Comparison of ENCODE assay signal across 23 mouse cellular contexts in the genomic region with DNA sequence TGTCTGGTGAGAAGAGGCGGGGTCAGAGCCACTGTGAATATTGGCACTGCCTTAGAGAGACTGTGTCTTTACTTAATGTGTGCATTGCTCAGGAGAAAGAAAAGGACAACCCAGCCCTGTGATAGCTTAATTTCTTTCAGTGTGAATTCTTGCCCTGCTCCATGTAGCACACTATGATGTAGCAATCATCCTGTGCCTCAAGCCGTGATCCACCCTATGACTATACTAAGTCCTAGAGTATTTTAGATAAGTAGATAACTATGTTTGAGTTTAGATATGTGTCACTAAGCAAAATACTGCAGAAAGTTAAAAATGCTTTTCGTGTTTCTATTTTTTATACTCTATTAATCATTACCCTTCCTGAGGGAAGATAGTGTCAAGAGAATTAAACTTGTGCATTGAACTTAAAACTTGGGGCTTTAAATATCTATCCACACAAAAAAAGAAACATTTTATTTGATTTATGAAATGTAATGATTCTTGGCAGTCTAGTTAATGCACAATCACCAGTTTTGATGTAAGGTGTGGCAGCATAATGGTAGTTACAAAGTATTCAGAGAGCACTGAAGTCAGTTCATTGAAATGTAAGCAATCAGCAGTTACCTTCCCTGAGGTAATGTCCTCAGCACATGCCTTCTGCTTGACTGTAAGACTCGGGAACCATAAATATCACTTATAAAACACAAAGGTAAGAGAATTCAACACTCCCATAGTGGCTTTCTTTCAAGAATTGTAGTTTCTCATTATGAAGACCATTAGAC. TPM values are rescaled to one million over a fixed set of nuclear protein-coding genes. Genes with fewer than 3 reads are reported as not detected.
DNase-seq lines count a peak whose midpoint lies in the region; ATAC-seq and TF ChIP-seq lines count a peak whose summit lies in the region.
"Had no signal": no experiment of that assay in that cellular context is flagged by ENCODE, and none has a peak within 500 bp of the region (broad histone marks: within the 10 kb centered on the region; RNA-seq: fewer than 3 reads in every experiment).

No protein-coding gene starts in this region.

- H3K27me3 ChIP-seq in intestine, embryonic 15.5 days (replicated peaks) = no peaks in the 10 kb centered on the region
- H3K27me3 ChIP-seq in intestine, embryonic 16.5 days (replicated peaks; ENCODE audit: control insufficient read depth, insufficient read depth, low read length) = no peaks in the 10 kb centered on the region
- no peaks in the 10 kb centered on the region for H3K27me3 ChIP-seq in intestine, postnatal 0 days (replicated peaks; ENCODE audit: control insufficient read depth, insufficient read depth, low read length)
- no peaks in the 10 kb centered on the region for H3K27me3 ChIP-seq in stomach, postnatal 0 days (ENCODE audit: control insufficient read depth, insufficient read depth, low read length)
- no peaks in the 10 kb centered on the region for H3K27me3 ChIP-seq in hindbrain, embryonic 13.5 days
- no peaks in the 10 kb centered on the region for H3K27me3 ChIP-seq in hindbrain, embryonic 12.5 days
- H3K27me3 ChIP-seq: CH12.LX had no signal

- peak; percentile 30 for TF ChIP-seq EP300 in stomach, postnatal 0 days (optimal IDR thresholded peaks at IDR 0.05)

- H3K4me3 ChIP-seq in intestine, embryonic 15.5 days (replicated peaks) = no peak overlapping the region
- no peak overlapping the region for H3K4me3 ChIP-seq in intestine, embryonic 16.5 days (ENCODE audit: low read length)
- no peak overlapping the region for H3K4me3 ChIP-seq in intestine, postnatal 0 days (ENCODE audit: low read depth, low read length)
- no peak overlapping the region for H3K4me3 ChIP-seq in stomach, postnatal 0 days (ENCODE audit: low read depth, low read length)
- H3K4me3 ChIP-seq in hindbrain, embryonic 13.5 days = no peak overlapping the region
- H3K4me3 ChIP-seq in hindbrain, embryonic 12.5 days = no peak overlapping the region

- WGBS in intestine, embryonic 15.5 days = 60% methylated on average over 4 of the region's 4 CpGs
- 69% methylated on average over 4 of the region's 4 CpGs for WGBS in intestine, embryonic 16.5 days
- WGBS in intestine, postnatal 0 days = 50% methylated on average over 4 of the region's 4 CpGs
- WGBS in stomach, postnatal 0 days = 48% methylated on average over 4 of the region's 4 CpGs
- WGBS in hindbrain, embryonic 13.5 days = 87% methylated on average over 4 of the region's 4 CpGs
- 84% methylated on average over 4 of the region's 4 CpGs for WGBS in hindbrain, embryonic 12.5 days

- no peaks in the 10 kb centered on the region for H3K36me3 ChIP-seq in intestine, embryonic 15.5 days
- no peaks in the 10 kb centered on the region for H3K36me3 ChIP-seq in intestine, embryonic 16.5 days (ENCODE audit: control insufficient read depth, insufficient read depth, low read length)
- H3K36me3 ChIP-seq in intestine, postnatal 0 days (ENCODE audit: control insufficient read depth, insufficient read depth) = no peaks in the 10 kb centered on the region
- no peaks in the 10 kb centered on the region for H3K36me3 ChIP-seq in stomach, postnatal 0 days (ENCODE audit: control insufficient read depth, insufficient read depth, low read length)
- H3K36me3 ChIP-seq in hindbrain, embryonic 13.5 days = no peaks in the 10 kb centered on the region
- H3K36me3 ChIP-seq in hindbrain, embryonic 12.5 days = no peaks in the 10 kb centered on the region
- H3K36me3 ChIP-seq: G1E had no signal

- no peak overlapping the region for H3K27ac ChIP-seq in intestine, embryonic 15.5 days
- H3K27ac ChIP-seq in intestine, embryonic 16.5 days (ENCODE audit: low read length) = 0 out of 2 replicates have a peak overlapping the region, but pooled peaks have one; percentile 23
- 0 out of 2 replicates have a peak overlapping the region, but pooled peaks have one; percentile 36 for H3K27ac ChIP-seq in intestine, postnatal 0 days (ENCODE audit: low read depth, low read length)
- no peak overlapping the region for H3K27ac ChIP-seq in stomach, postnatal 0 days (replicated peaks)
- H3K27ac ChIP-seq in hindbrain, embryonic 13.5 days = no peak overlapping the region
- H3K27ac ChIP-seq in hindbrain, embryonic 12.5 days = no peak overlapping the region

- no peak for DNase-seq in stomach, postnatal 0 days (ENCODE audit: low spot score)
- DNase-seq in retina, embryonic 14.5 days (ENCODE audit: low spot score) = no peak
- DNase-seq in layer of hippocampus, adult 9-10 months (ENCODE audit: low spot score) = no peak
- DNase-seq: adrenal gland, adult 2 months; adrenal gland, adult 8-10 months; adrenal gland, postnatal 10 days; adrenal gland, postnatal 14 days; adrenal gland, postnatal 25 days; adrenal gland, postnatal 36 days; B cell, adult 2 months; cerebellum, adult 11 months; cerebellum, adult 11-12 months had no signal

- no peaks in the 10 kb centered on the region for H3K4me1 ChIP-seq in intestine, embryonic 15.5 days (replicated peaks)
- no peaks in the 10 kb centered on the region; the same call in 1 of the 2 replicates for H3K4me1 ChIP-seq in intestine, embryonic 16.5 days (ENCODE audit: control insufficient read depth, insufficient read depth, low read length)
- no peaks in the 10 kb centered on the region for H3K4me1 ChIP-seq in intestine, postnatal 0 days (replicated peaks; ENCODE audit: control insufficient read depth, insufficient read depth, low read length)
- no peaks in the 10 kb centered on the region for H3K4me1 ChIP-seq in stomach, postnatal 0 days (replicated peaks; ENCODE audit: control insufficient read depth, insufficient read depth)
- no peaks in the 10 kb centered on the region for H3K4me1 ChIP-seq in hindbrain, embryonic 13.5 days (replicated peaks)
- H3K4me1 ChIP-seq in hindbrain, embryonic 12.5 days = no peaks in the 10 kb centered on the region

- H3K9me3 ChIP-seq in intestine, embryonic 15.5 days = no peaks in the 10 kb centered on the region
- H3K9me3 ChIP-seq in intestine, embryonic 16.5 days (ENCODE audit: control insufficient read depth, low read length) = no peaks in the 10 kb centered on the region
- no peaks in the 10 kb centered on the region for H3K9me3 ChIP-seq in intestine, postnatal 0 days (ENCODE audit: control insufficient read depth)
- no peaks in the 10 kb centered on the region for H3K9me3 ChIP-seq in stomach, postnatal 0 days (ENCODE audit: control insufficient read depth, low read length)
- H3K9me3 ChIP-seq in hindbrain, embryonic 13.5 days = no peaks in the 10 kb centered on the region
- no peaks in the 10 kb centered on the region for H3K9me3 ChIP-seq in hindbrain, embryonic 12.5 days (replicated peaks)
- H3K9me3 ChIP-seq: G1E had no signal

- ATAC-seq in intestine, embryonic 15.5 days = peak; percentile 82
- ATAC-seq in intestine, embryonic 16.5 days = peak; percentile 84
- peak; percentile 92 for ATAC-seq in intestine, postnatal 0 days
- ATAC-seq in stomach, postnatal 0 days (ENCODE audit: low FRiP score, low TSS enrichment) = no peak; the same call in 1 of the 2 replicates
- no peak for ATAC-seq in hindbrain, embryonic 13.5 days (ENCODE audit: low FRiP score)
- ATAC-seq in hindbrain, embryonic 12.5 days (ENCODE audit: low FRiP score) = no peak
- ATAC-seq: activated CD4-positive, CD25-positive, alpha-beta regulatory T cell, adult 4 months; CD4-positive, CD25-positive, alpha-beta regulatory T cell, adult 4 months; Patski had no signal

- no peak overlapping the region for H3K4me2 ChIP-seq in intestine, embryonic 15.5 days (replicated peaks)
- no peak overlapping the region for H3K4me2 ChIP-seq in intestine, embryonic 16.5 days (ENCODE audit: low read depth, low read length)
- no peak overlapping the region for H3K4me2 ChIP-seq in intestine, postnatal 0 days (replicated peaks; ENCODE audit: low read depth)
- no peak overlapping the region for H3K4me2 ChIP-seq in stomach, postnatal 0 days (replicated peaks; ENCODE audit: low read depth)
- no peak overlapping the region for H3K4me2 ChIP-seq in hindbrain, embryonic 13.5 days
- H3K4me2 ChIP-seq in hindbrain, embryonic 12.5 days (replicated peaks) = no peak overlapping the region

- TF ChIP-seq CTCF in intestine, postnatal 0 days (IDR thresholded peaks at IDR 0.05; ENCODE audit: low read depth) = no peak
- TF ChIP-seq CTCF in stomach, postnatal 0 days (IDR thresholded peaks at IDR 0.05; ENCODE audit: low read depth) = no peak

- H3K9ac ChIP-seq in intestine, embryonic 15.5 days = no peak overlapping the region
- H3K9ac ChIP-seq in intestine, embryonic 16.5 days (ENCODE audit: low read depth, low read length) = no peak overlapping the region
- no peak overlapping the region for H3K9ac ChIP-seq in intestine, postnatal 0 days (ENCODE audit: low read depth, low read length)
- H3K9ac ChIP-seq in stomach, postnatal 0 days (ENCODE audit: low read length) = no peak overlapping the region
- no peak overlapping the region for H3K9ac ChIP-seq in hindbrain, embryonic 13.5 days
- H3K9ac ChIP-seq in hindbrain, embryonic 12.5 days = no peak overlapping the region

RNA-seq across cellular contexts. Expression of a gene that starts 22.1 kb away (rescaled TPM):
- polyA plus RNA-seq in intestine, embryonic 15.5 days (2015; fragmentation: Nextera tagmentation; extraction: Ambion mirVana) = 2.4 TPM in 2 replicates
- polyA plus RNA-seq in intestine, embryonic 16.5 days (2015; fragmentation: Nextera tagmentation; extraction: Ambion mirVana) = 0.95 and 1.4 TPM in 2 replicates
- polyA plus RNA-seq in intestine, postnatal 0 days (2015; fragmentation: Nextera tagmentation; extraction: Ambion mirVana) = 0.76 and 0.93 TPM in 2 replicates
- polyA plus RNA-seq in stomach, postnatal 0 days (2015; fragmentation: Nextera tagmentation; extraction: Ambion mirVana) = 0.96 and 1.1 TPM in 2 replicates
- 129 and 130 TPM in 2 replicates for polyA plus RNA-seq in hindbrain, embryonic 13.5 days (2015; fragmentation: Nextera tagmentation; extraction: Ambion mirVana)
- polyA plus RNA-seq in hindbrain, embryonic 12.5 days (2016; fragmentation: Nextera tagmentation; extraction: Ambion mirVana) = 55.7 and 62.4 TPM in 2 replicates
- polyA plus RNA-seq: C2C12; CD4-positive, CD25-positive, alpha-beta regulatory T cell, adult 4 months; G1E; Patski had no signal

Comparison
In these comparisons a context has a peak if more than half of its experiments do, and no peak if none do; other contexts are left out.
1. H3K27ac ChIP-seq: peak in intestine, embryonic 16.5 days (single experiment) and intestine, postnatal 0 days (single experiment); none in intestine, embryonic 15.5 days (single experiment), stomach, postnatal 0 days (single experiment), hindbrain, embryonic 13.5 days (single experiment) and hindbrain, embryonic 12.5 days (single experiment).
2. ATAC-seq: peak in intestine, embryonic 15.5 days (single experiment), intestine, embryonic 16.5 days (single experiment) and intestine, postnatal 0 days (single experiment); none in stomach, postnatal 0 days (single experiment), hindbrain, embryonic 13.5 days (single experiment) and hindbrain, embryonic 12.5 days (single experiment).
3. RNA of a gene that starts 22.1 kb away (polyA plus RNA-seq): 129 to 130 TPM in hindbrain, embryonic 13.5 days and 55.7 to 62.4 TPM in hindbrain, embryonic 12.5 days; 2.4 TPM in intestine, embryonic 15.5 days, 0.96 to 1.1 TPM in stomach, postnatal 0 days, 0.95 to 1.4 TPM in intestine, embryonic 16.5 days and 0.76 to 0.93 TPM in intestine, postnatal 0 days; every median in the first group is over 10 times any median in the second.